Mouse (Mus musculus) embryonic facial prominence, embryonic 15.5 days (tissue): ENCODE measurements around the gene Tcf20. TPM values are rescaled to one million over a fixed set of nuclear protein-coding genes. Genes with fewer than 3 reads are reported as not detected.

Source experiments
- ATAC-seq: fragments of 200-750 bp; cut with Nextera tagmentation; 2 replicates; pipeline ENCODE4 v1.8.0; 2017; ENCODE audit warnings: low read depth, moderate TSS enrichment; ENCODE audit not compliant: insufficient number of reproducible peaks, low FRiP score, low TSS enrichment
- H3K27ac ChIP-seq: fragments of 300-500 bp; sonication (generic); replicated peaks from 2 replicates; pipeline ENCODE4 v1.5.1; 2015; ENCODE audit warnings: mild to moderate bottlenecking, inconsistent platforms
- H3K27me3 ChIP-seq: fragments of 300-500 bp; sonication (generic); 2 replicates; pipeline ENCODE4 v1.6.1; 2015; ENCODE audit warnings: inconsistent platforms
- H3K36me3 ChIP-seq: fragments of 300-500 bp; sonication (generic); 2 replicates; pipeline ENCODE4 v1.6.1; 2015; ENCODE audit warnings: mild to moderate bottlenecking, inconsistent platforms
- H3K4me1 ChIP-seq: fragments of 300-500 bp; sonication (generic); 2 replicates; pipeline ENCODE4 v1.6.1; 2015; ENCODE audit warnings: inconsistent platforms
- H3K4me2 ChIP-seq: fragments of 300-500 bp; sonication (generic); replicated peaks from 2 replicates; pipeline ENCODE4 v1.6.1; 2015; ENCODE audit warnings: mild to moderate bottlenecking, inconsistent platforms
- H3K4me3 ChIP-seq: fragments of 300-500 bp; sonication (generic); replicated peaks from 2 replicates; pipeline ENCODE4 v1.5.1; 2015; ENCODE audit warnings: mild to moderate bottlenecking, inconsistent platforms
- H3K9ac ChIP-seq: fragments of 300-500 bp; sonication (generic); 2 replicates; pipeline ENCODE4 v1.6.1; 2015; ENCODE audit warnings: inconsistent platforms
- H3K9me3 ChIP-seq: fragments of 300-500 bp; sonication (generic); replicated peaks from 2 replicates; pipeline ENCODE4 v1.6.1; 2016; ENCODE audit warnings: inconsistent platforms
- WGBS: fragments of 180-500 bp; shearing (Covaris S2); methylation state at CpG from one replicate; pipeline ENCODE4 v1.1.7; 2015; 5-methylcytosine and 5-hydroxymethylcytosine counted together
- polyA plus RNA-seq: library from polyadenylated mRNA; unstranded; fragments of >200 nt; fragmentation: Nextera tagmentation; extraction: Ambion mirVana; gene quantifications from 2 replicates; pipeline ENCODE4 v1.2.1, GENCODE M21; 2015

Tcf20 gene
- polyA plus RNA-seq, 1 experiment from 2014 or later: 10.5 TPM

- Histone ChIP-seq H3K4me1 (no peaks in the 10 kb centered on the region), H3K27me3 (no peaks in the 10 kb centered on the region), H3K4me2 (no peak overlapping the region), H3K9me3 (no peaks in the 10 kb centered on the region), H3K4me3 (no peak overlapping the region), H3K36me3 (no peaks in the 10 kb centered on the region), H3K9ac (no peak overlapping the region), H3K27ac (no peak overlapping the region)
- WGBS: 95% methylated on average over 3 of the region's 3 CpGs
- no peak for ATAC-seq
Observed at GRCm38 (mm10) chr15:82839146-82839545, 148.5 kb downstream of the Tcf20 start.

- WGBS: 83% methylated on average over 6 of the region's 6 CpGs
- H3K27ac ChIP-seq: no peak overlapping the region
- ATAC-seq: no peak
- no peaks in the 10 kb centered on the region for H3K9me3 ChIP-seq
- H3K36me3 ChIP-seq: no peaks in the 10 kb centered on the region
- H3K4me1 ChIP-seq: no peaks in the 10 kb centered on the region
- no peak overlapping the region for H3K4me3 ChIP-seq
- no peak overlapping the region for H3K4me2 ChIP-seq
- no peaks in the 10 kb centered on the region for H3K27me3 ChIP-seq
- H3K9ac ChIP-seq: no peak overlapping the region
Observed at GRCm38 (mm10) chr15:82829917-82830316, 157.8 kb downstream of the Tcf20 start.

DNA sequence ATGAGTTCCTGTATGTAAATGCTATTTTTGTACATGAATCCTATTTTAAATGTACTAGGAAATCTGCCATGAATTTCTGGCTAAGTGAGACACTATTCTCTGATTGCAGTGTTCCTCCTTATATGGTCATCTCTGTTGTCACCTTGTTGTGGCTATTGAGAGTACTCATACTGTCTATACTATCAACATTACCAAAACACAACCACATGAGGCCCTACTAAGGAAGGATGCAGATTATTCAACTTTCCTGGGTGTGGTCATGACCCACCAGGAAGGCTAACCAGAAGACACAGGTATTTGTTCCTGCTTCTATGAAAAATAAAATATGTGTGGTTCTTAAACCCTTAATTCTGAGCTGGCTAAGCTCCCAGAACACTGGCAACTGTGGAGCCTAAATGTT is 161.8 kb downstream of the Tcf20 start:
- 0 out of 2 replicates have a peak, but pooled peaks cover 3% of the 10 kb centered on the region for H3K36me3 ChIP-seq
- H3K4me1 ChIP-seq: no peaks in the 10 kb centered on the region
- H3K9me3 ChIP-seq: no peaks in the 10 kb centered on the region
- no peak overlapping the region for H3K4me2 ChIP-seq
- ATAC-seq: no peak
- H3K27me3 ChIP-seq: no peaks in the 10 kb centered on the region
- H3K27ac ChIP-seq: no peak overlapping the region
- H3K9ac ChIP-seq: no peak overlapping the region
- H3K4me3 ChIP-seq: no peak overlapping the region

DNA sequence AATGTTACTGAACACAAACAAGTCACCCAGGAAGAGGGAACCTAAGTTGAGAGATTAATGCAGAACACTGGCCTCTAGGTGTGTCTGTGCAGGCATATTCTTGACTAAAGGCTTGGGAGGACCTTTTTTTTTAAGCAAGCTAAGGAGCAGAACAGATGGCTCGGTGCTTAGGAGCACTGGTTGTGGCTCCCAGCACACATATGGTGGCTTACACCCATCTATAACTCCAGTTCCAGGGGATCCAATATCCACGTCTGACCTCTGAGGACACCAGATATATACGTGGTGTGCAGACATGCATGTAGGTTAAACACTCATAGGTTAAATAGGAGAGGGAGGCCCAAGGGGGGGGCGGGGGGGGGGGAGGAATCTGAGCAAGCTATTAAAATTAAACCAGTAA is 165.3 kb downstream of the Tcf20 start:
- ATAC-seq: no peak
- H3K36me3 ChIP-seq: 0 out of 2 replicates have a peak, but pooled peaks cover 3% of the 10 kb centered on the region
- 43% methylated on average over 4 of the region's 4 CpGs for WGBS
- no peaks in the 10 kb centered on the region for H3K4me1 ChIP-seq
- H3K27me3 ChIP-seq: no peaks in the 10 kb centered on the region
- H3K9me3 ChIP-seq: no peaks in the 10 kb centered on the region
- no peak overlapping the region for H3K4me2 ChIP-seq
- H3K9ac ChIP-seq: no peak overlapping the region
- H3K4me3 ChIP-seq: no peak overlapping the region
- no peak overlapping the region for H3K27ac ChIP-seq

GRCm38 (mm10) chr15:82821657-82822056 is 166.0 kb downstream of the Tcf20 start:
- Histone ChIP-seq H3K4me1 (no peaks in the 10 kb centered on the region), H3K9ac (no peak overlapping the region), H3K36me3 (0 out of 2 replicates have a peak, but pooled peaks cover 3% of the 10 kb centered on the region), H3K27ac (no peak overlapping the region), H3K4me3 (no peak overlapping the region), H3K9me3 (no peaks in the 10 kb centered on the region), H3K4me2 (no peak overlapping the region), H3K27me3 (no peaks in the 10 kb centered on the region)
- ATAC-seq: no peak
- WGBS: 87% methylated on average over 1 of the region's 1 CpGs

DNA sequence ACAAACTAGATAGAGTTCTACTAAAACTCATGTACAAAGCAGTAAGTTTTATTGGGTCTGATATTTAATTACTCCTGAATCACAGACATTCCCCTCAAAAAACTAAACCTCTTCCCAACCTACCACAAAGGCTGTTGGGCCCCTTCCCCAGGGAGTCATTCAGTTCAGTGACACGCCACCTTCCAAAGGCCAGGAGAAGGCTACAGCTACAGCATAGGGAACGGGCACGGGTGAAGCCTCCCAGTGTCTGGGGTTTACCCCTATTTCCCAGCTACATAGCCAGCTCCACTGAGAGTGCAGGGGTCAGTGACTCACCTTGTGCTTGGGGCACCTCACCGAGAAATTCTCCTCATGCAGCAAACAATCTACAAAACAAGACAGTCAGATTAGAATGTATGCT is 172.4 kb downstream of the Tcf20 start:
- Histone ChIP-seq H3K27ac (no peak overlapping the region), H3K4me2 (no peak overlapping the region), H3K4me1 (no peaks in the 10 kb centered on the region), H3K36me3 (peaks cover 14% of the 10 kb centered on the region), H3K9ac (no peak overlapping the region), H3K9me3 (no peaks in the 10 kb centered on the region), H3K27me3 (no peaks in the 10 kb centered on the region), H3K4me3 (no peak overlapping the region)
- no peak for ATAC-seq
- WGBS: 91% methylated on average over 4 of the region's 4 CpGs

DNA sequence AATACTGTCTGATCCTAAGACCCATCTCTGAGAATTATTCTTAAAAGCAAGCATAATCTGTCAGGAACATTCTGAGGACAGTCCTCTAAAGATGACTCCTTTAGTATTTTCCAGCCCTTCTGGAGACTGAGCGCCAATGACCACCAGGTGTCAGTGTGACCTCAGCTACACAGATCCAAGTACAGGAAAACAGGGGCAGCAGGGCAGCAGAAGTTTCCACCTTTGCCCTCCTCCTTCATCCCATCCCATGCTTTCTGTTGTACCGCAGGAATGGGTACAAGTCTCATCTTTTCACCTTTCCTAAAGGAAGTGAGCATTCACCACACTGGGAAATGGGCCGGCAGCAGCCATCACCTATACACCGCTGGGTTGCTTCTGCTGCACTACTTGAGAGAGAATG is 172.9 kb downstream of the Tcf20 start:
- WGBS: 64% methylated on average over 4 of the region's 4 CpGs
- H3K9ac ChIP-seq: no peak overlapping the region
- H3K4me3 ChIP-seq: no peak overlapping the region
- peaks cover 14% of the 10 kb centered on the region for H3K36me3 ChIP-seq
- no peaks in the 10 kb centered on the region for H3K27me3 ChIP-seq
- no peak for ATAC-seq
- H3K4me2 ChIP-seq: no peak overlapping the region
- H3K27ac ChIP-seq: no peak overlapping the region
- H3K9me3 ChIP-seq: no peaks in the 10 kb centered on the region
- H3K4me1 ChIP-seq: no peaks in the 10 kb centered on the region

- peaks cover 14% of the 10 kb centered on the region for H3K36me3 ChIP-seq
Observed at GRCm38 (mm10) chr15:82814321-82814720, 173.4 kb downstream of the Tcf20 start.

GRCm38 (mm10) chr15:82810556-82810955 is 177.1 kb downstream of the Tcf20 start:
- Histone ChIP-seq H3K36me3 (peaks cover 14% of the 10 kb centered on the region), H3K4me1 (no peaks in the 10 kb centered on the region), H3K9ac (no peak overlapping the region), H3K4me3 (no peak overlapping the region), H3K27me3 (no peaks in the 10 kb centered on the region), H3K9me3 (no peaks in the 10 kb centered on the region), H3K27ac (no peak overlapping the region), H3K4me2 (no peak overlapping the region)
- 83% methylated on average over 1 of the region's 1 CpGs for WGBS
- ATAC-seq: no peak

More at GRCm38 (mm10) chr15:82814321-82814720, 173.4 kb downstream of the Tcf20 start:
- Histone ChIP-seq H3K4me2 (no peak overlapping the region), H3K9me3 (no peaks in the 10 kb centered on the region), H3K27ac (no peak overlapping the region), H3K4me3 (no peak overlapping the region), H3K4me1 (no peaks in the 10 kb centered on the region), H3K9ac (no peak overlapping the region), H3K27me3 (no peaks in the 10 kb centered on the region)
- WGBS: 81% methylated on average over 7 of the region's 7 CpGs
- ATAC-seq: no peak

- no peak overlapping the region for H3K9ac ChIP-seq
- no peak overlapping the region for H3K4me2 ChIP-seq
- H3K4me3 ChIP-seq: no peak overlapping the region
- H3K36me3 ChIP-seq: peaks cover 10% of the 10 kb centered on the region
- WGBS: 76% methylated on average over 6 of the region's 6 CpGs
- no peak overlapping the region for H3K27ac ChIP-seq
- no peaks in the 10 kb centered on the region for H3K4me1 ChIP-seq
- ATAC-seq: no peak
- no peaks in the 10 kb centered on the region for H3K9me3 ChIP-seq
- H3K27me3 ChIP-seq: no peaks in the 10 kb centered on the region
Observed at GRCm38 (mm10) chr15:82809511-82809910, 178.2 kb downstream of the Tcf20 start.

GRCm38 (mm10) chr15:82806969-82807763 is 180.5 kb downstream of the Tcf20 start:
- no peaks in the 10 kb centered on the region for H3K4me1 ChIP-seq
- H3K4me3 ChIP-seq: no peak overlapping the region
- H3K9me3 ChIP-seq: no peaks in the 10 kb centered on the region
- WGBS: 69% methylated on average over 5 of the region's 5 CpGs
- no peak overlapping the region for H3K27ac ChIP-seq
- no peak overlapping the region for H3K4me2 ChIP-seq
- H3K9ac ChIP-seq: no peak overlapping the region
- ATAC-seq: no peak
- H3K27me3 ChIP-seq: no peaks in the 10 kb centered on the region
- 0 out of 2 replicates have a peak, but pooled peaks cover 4% of the 10 kb centered on the region for H3K36me3 ChIP-seq
